Mouse (Mus musculus) thymus, postnatal 14 days (tissue): ENCODE data around the gene Usp42.

ENCODE experiments used
- DNase-seq: peaks from one replicate; pipeline ENCODE4 v3.0.0; 2021

Usp42 gene

GRCm38 (mm10) chr5:143732180-143732891, at the start of gene Usp42:
Gene Usp42 (minus strand): TSS chr5:143732280.
- DNase-seq = peak; percentile 93

DNA sequence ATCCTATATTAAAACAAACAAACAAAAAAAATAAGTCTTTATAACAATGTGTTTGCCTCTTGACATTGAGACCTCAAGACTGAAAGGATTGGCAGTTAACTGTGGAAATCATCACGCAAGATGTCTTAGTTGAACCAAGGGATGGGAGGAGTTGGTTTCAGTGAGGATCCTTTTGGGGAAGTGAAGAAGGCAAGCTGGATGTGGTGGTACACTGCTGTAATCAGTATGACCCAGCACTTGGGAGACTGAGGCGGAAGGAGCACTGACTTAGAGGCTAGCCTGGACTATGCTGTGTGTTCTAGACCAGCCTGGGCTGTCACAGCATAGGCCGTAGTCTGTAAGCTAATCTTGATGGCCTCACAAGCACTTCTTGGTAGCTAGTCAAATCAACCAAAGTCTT, 28.4 kb upstream of the Usp42 start:
- DNase-seq = no peak

DNA sequence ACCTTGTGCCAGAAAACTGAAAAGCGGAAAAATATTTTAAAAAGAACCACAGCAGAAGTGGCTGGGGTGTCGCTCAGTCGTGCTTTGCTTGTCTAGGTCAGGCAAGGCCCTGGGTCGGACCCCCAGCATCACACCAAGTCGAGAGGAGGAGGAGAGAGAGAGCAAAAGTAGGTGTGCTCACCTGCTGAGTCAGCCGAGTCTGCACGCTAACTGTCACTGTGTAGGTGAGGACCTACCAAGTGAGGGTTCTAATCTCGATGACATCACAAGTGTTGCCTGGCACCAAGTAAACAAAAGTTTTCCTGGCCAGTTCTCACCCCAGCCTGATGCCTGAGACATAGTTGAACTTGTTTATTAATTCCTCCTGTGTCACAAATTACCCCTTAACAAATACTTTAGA, 27.5 kb upstream of the Usp42 start:
- DNase-seq = no peak

DNA sequence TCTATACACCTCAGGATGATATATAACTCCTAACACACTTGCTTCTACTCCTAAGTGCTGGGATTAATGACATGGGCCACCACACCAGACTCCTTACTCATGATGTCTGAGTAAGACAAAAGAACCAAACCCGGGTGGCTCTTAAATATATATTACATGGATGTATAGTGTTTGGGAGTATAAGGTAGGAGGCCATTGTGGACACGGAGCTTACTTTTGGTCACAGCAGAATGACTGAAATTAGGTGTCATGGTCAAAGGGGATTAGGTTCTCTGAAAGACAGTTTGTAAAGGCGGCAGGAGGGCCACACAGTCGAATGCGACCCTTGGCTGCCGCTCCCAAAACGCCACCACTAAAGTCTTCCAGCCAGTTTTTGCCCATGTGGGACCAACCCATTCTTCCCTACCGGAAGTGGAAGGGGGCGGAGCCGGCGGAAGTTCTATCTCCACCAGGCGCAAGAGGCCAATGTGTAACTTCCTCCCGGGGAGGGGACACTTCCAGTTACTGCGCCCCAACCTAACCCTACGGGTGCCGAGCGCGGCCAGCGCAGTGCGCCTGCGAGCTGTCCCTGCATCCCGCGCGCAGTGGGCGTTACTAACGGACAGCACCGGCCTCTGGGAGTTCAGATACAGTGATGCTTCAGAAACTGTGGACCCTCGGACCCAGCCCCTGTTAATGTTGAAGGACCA, 25.8 kb upstream of the Usp42 start:
- peak; percentile 86 for DNase-seq

DNA sequence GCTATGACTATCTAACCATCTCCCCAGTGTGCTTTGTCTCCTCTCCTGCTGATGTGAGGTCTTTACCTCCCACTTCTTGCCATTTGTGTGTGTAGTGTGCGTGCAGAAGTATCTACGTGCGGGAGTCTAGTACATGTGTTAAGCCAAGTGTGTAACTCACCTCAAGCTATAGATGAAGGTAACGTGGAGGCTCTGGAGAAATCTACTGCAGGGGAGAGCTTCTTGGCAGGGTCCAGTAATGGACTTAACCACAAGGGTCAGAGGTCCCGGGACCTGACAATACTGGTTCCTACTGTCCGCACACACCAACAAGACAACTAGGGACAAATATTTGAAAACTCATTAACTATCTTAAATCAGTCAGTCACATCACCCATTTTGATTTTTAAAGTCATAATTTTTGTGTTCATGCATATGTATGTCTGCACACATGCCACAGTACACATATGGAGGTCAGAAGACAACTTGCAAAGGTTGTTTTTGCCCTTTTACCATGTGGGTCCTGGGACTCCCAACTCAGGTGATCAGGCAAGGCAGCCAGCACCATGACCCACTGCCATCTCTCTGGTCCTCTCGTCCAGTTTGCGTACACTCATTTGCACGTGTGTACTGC, 23.6 kb upstream of the Usp42 start:
- DNase-seq = no peak

DNA sequence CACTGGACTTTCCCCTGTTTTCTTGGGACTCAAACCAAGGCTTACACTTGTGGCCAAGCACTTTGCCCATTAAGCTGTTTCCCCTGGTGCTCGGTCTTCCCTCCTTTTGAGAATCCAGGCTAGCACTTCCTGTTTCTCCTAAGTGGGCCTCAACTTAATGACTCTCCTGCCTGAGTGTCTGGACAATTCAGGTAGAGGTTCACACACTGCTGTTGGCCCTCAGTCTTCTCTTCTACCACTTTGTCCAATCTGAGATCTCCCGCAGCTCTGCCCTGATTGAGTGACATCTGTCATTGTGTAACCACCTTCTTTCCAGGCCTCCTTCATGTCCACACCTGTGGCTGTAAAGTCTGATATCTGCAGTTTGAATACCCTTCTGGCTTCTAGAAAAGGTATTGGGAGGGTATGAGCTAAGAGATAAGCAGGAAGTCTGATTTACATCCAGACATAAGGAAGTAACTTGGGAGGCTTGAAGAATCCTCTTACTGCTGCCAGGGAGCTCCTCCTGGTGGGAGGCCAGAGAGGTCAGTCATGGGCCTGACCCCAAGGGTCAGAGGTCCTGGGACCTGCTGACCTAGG, 17.6 kb upstream of the Usp42 start:
- DNase-seq = no peak

DNA sequence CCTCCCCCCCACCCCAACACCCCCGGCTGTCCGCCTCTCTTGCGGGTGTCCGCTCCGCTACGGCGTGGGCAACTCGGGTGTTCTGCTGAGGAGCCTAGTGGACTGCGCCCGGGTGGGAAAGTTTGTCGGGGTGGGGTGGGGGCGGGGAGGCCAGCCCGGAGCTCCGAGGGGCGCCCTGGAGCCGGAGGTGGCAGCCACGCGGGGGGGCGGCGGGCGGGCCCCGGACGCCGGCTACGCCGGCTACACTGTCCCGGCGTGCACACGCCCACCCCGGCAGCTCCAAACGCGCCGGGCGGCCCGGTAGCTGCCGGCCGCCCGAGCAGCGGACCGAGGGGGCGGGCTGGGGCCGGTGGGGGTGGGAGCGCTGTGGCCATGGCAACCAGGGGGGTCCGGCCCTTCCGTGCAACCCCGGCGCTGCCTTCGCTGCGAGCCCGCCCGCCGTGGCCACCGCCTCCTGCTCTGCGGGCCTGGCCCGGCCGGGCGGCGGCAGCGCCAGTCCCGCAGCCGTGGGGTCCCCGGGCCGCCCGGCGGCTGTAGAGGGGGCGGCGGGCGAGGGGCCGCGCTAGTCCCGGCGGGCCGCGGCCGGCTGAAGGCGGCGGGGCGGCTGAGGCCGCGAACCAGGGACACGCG, 482 bp downstream of the Usp42 start:
- DNase-seq = peak; percentile 57

- no peak for DNase-seq
These were observed 1.2 kb downstream of the Usp42 start for GRCm38 (mm10) chr5:143730915-143731314.

DNA sequence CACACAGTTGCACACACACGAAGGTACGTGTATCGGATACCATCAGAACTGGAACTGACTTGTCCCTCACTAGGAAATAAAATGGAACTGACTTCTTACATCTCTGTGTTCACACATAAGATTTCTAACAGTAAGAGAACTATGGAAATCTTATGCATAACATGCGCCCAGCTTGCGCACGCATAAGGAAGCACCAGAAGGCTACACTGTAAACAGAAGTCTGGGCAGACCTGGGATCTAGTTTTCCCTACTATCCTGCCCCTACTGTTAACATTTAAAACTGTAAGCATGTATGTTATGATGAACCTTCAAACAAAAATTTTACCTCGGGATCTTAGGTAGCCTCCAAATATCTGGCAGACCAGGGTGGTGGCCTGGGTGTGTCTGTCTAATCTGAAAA, 10.1 kb downstream of the Usp42 start:
- DNase-seq = no peak

DNA sequence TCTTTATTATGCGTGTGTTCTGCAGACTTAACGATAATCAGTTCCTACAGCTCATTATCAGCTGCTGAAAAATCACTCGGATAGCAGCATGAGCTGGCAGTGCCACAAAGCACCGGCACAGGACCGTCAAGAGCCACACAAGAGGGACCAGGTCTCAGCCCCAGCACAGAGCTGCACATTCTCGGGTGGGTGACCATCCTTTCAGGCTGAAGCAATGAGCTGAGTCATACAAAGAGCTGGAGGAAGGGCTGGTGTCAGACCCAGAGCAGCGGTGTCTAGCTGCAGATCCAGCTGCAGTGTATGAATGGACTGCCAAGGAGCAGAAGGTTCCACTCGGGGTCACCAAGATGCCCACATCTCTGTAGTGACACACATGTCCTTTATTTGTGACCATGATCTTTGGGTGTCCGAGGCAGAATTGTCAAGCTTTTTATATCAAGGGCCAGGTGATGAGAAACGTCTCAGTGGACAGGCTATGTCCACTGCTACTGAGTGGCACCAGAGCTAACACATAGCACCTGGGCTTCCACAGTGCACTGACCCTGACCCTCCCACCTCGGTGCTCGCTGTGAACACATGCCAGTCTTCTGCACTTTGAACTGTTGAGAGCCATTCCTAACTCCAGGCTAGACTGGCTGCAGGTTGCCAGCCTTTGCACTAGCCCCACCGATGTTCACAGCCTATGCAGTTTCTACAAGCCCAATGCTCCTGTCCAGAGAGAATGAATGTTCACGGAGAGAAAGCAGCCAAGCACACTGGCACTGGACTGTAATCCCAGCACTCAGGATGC, 19.9 kb downstream of the Usp42 start:
- no peak for DNase-seq

- peak; percentile 51 for DNase-seq
These were observed 20.8 kb downstream of the Usp42 start for GRCm38 (mm10) chr5:143711326-143711725.

DNA sequence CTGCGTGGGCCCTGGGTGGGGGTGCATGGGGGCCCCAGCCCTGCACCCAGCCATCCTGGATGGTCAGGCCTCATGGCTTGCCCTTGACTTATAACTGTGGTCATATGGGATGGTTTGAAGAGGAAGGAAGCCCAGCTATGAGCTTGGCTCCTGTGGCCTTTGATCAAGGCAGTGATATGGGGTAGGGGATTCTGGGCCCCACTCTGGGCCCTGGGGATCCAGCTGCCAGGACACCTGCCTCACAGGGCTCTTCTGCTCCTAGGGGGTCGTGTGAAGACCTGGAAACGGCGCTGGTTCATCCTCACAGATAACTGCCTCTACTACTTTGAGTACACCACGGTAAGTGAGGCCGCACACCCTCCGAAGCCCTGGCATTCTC, 25.3 kb downstream of the Usp42 start:
- DNase-seq = no peak

GRCm38 (mm10) chr5:143706030-143706821, 25.9 kb downstream of the Usp42 start:
- DNase-seq = no peak

DNA sequence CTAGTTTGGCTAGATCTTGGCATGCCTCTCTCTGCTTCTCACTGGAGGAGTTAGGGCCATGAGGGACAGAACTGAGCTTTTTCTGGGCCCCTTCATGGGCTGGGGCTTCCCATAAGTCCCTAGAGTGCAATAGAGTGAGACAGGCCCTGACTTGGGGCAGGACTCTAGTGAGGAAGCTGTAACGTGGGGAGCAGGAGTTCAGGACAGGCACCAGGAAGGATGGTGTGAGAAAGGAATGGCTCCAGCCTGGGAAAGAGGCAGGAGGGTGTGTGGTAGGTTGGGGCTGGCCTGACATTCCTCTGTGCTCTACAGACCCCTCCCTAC, 26.5 kb downstream of the Usp42 start:
- DNase-seq = no peak

DNA sequence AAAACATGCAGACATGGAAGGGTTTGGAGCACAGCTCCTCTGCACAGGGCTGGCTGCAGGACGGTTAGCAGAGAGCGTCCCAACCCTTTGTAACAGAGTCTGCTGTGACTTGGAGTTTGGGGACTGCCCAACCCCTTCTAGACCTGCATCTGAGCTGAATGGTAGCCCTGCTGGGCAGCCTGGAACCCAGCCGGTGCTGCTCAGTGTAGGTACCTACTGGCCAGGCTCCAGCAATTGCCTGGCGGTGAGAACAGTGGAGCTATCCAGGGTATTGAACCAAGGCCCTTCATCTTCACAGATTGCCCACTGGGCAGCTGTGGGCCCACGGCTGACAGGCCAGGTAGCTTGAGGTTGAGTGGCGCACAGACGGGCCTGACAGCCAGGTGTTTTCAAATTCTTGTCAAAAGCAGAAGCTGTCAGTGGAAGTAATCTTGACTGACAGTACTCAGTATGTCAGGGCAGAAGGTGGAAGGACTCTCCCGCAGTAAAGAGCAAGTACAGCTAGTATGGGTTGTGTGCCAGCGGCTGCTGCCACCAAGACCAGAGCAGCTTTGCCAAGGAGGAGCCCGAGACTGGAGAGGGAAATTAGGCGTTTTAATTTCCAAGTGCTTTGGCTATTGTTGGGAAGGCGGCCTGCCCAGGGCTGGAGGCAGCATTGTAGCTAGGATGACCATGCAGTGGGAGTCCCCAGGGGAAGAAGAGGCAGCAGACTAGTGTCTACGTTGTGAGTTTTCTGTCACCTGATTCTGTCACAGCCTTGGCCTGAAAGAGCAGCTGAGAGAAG, 27.0 kb downstream of the Usp42 start:
- DNase-seq = no peak

GRCm38 (mm10) chr5:143701074-143701473, 31.0 kb downstream of the Usp42 start:
- no peak for DNase-seq

DNA sequence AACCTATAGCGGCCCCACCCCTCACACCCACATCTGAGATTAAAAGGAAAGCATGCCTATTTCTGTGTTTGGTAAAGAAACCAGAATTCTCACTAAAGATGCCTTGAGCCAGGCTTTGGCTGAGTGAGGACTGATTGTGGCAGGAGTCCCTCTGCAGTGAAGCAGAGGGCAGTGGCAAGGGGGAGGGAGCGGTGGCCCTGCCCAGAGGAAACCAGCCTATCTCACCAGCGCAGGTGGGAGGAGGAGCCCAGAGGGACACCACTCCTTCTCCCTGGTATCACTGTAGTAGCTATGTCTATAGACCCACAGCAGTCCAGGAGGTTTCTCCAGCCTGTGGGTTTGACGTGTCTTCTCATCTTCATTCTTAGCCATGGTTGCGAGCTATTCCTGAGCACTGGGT, 31.8 kb downstream of the Usp42 start:
- no peak for DNase-seq

DNA sequence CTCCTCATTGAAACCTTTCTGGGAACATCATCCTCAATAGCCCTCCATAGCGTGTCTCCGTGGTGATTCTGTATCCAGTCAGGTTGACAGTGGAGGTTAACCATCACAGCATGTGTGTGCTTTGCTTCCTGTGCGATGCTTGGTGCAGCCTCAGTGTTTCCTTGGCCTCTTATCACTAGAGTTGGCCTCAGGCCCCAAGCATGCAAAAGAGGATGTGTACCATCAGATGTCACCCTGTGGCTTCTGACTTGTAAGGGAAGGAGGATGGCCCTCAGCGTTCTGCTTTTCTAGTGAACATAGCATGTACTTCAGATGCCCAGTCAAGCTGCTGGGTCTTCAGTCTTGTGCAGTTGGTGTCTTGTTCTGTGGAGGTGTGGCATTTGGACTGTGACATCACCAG, 33.6 kb downstream of the Usp42 start:
- no peak for DNase-seq

- peak; percentile 20 for DNase-seq
These were observed 35.8 kb downstream of the Usp42 start for GRCm38 (mm10) chr5:143696323-143696722.

GRCm38 (mm10) chr5:143690926-143691325, 41.2 kb downstream of the Usp42 start:
- no peak for DNase-seq

DNA sequence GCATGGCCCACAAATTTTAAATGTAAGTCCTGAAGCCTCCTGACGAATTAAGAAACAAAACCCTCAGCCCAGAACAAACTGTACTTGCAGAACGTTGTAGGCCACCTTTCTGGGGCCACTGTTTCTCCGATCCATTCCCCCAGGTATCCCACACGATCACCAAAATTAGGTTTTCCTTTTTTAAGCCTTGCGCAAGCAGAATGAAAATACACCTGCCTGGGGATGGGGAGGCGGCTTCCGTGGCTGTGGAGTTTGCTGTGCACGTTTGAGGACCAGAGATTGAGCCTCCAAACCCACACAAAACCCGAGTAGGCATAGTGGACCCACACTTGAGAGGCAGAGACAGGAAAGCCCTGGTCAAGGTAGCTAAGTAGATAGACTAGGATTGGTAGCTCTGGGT, 41.7 kb downstream of the Usp42 start:
- no peak for DNase-seq
